ENCODE assay signal across 14 mouse cellular contexts in genomic region chr16:52040937-52041336, GRCm38 (mm10).
"Had no signal": no experiment of that assay in that cellular context is flagged by ENCODE, and none has a peak within 500 bp of the region (broad histone marks: within the 10 kb centered on the region; RNA-seq: fewer than 3 reads in every experiment).

No protein-coding gene starts in this region.

- H3K4me2 ChIP-seq: kidney, embryonic 15.5 days; liver, embryonic 13.5 days; midbrain, embryonic 12.5 days had no signal

- H3K4me3 ChIP-seq: kidney, embryonic 15.5 days; left cerebral cortex, adult 2 months; liver, embryonic 13.5 days; midbrain, embryonic 12.5 days; myocyte had no signal

- H3K27ac ChIP-seq: kidney, embryonic 15.5 days; left cerebral cortex, adult 2 months; liver, embryonic 13.5 days; midbrain, embryonic 12.5 days had no signal

- H3K36me3 ChIP-seq: liver, embryonic 13.5 days had no signal

- DNase-seq: kidney, postnatal 10 days; kidney, postnatal 36 days; layer of hippocampus, postnatal 36 days; liver, embryonic 13.5 days; lung, adult 2 months; lung, postnatal 14 days; lung, postnatal 4 days; thymus, adult 18-20 months; thymus, postnatal 36 days had no signal

- H3K9me3 ChIP-seq: kidney, embryonic 15.5 days; liver, embryonic 13.5 days; midbrain, embryonic 12.5 days had no signal

- ATAC-seq: midbrain, embryonic 16.5 days had no signal

- H3K9ac ChIP-seq: kidney, embryonic 15.5 days; liver, embryonic 13.5 days; midbrain, embryonic 12.5 days had no signal

- H3K27me3 ChIP-seq: kidney, embryonic 15.5 days; liver, embryonic 13.5 days; midbrain, embryonic 12.5 days had no signal
